Comparison of ENCODE assay signal across 9 mouse cellular contexts in genomic region chr11:77802341-77802865, GRCm38 (mm10). TPM values are rescaled to one million over a fixed set of nuclear protein-coding genes. Genes with fewer than 3 reads are reported as not detected.
DNase-seq lines count a peak whose midpoint lies in the region; ATAC-seq and TF ChIP-seq lines count a peak whose summit lies in the region.
"Had no signal": no experiment of that assay in that cellular context is flagged by ENCODE, and none has a peak within 500 bp of the region (broad histone marks: within the 10 kb centered on the region; RNA-seq: fewer than 3 reads in every experiment).

No protein-coding gene starts in this region.

- H3K9ac ChIP-seq in forebrain, embryonic 12.5 days: no peak overlapping the region
- no peak overlapping the region for H3K9ac ChIP-seq in forebrain, embryonic 14.5 days (ENCODE audit: low read length)
- no peak overlapping the region for H3K9ac ChIP-seq in midbrain, embryonic 11.5 days (ENCODE audit: low read length)

- H3K9me3 ChIP-seq in forebrain, embryonic 12.5 days: no peaks in the 10 kb centered on the region
- no peaks in the 10 kb centered on the region for H3K9me3 ChIP-seq in forebrain, embryonic 14.5 days (replicated peaks; ENCODE audit: control insufficient read depth, low read length)
- no peaks in the 10 kb centered on the region for H3K9me3 ChIP-seq in midbrain, embryonic 11.5 days (ENCODE audit: control insufficient read depth, low read length)

- no peak for DNase-seq in forebrain, embryonic 14.5 days (ENCODE audit: low spot score)
- DNase-seq in heart, postnatal 36 days: peak; percentile 53 to 71
- peak; percentile 66 for DNase-seq in lung, postnatal 25 days (ENCODE audit: low spot score)
- DNase-seq in thymus, adult 18-20 months: peak; percentile 71 to 82
- no peak for DNase-seq in layer of hippocampus, postnatal 25 days (ENCODE audit: extremely low spot score in 1 of 2, low spot score in 1 of 2)
- no peak for DNase-seq in midbrain, embryonic 11.5 days (ENCODE audit: low spot score, missing footprints)

- WGBS in forebrain, embryonic 12.5 days: 69% methylated on average over 9 of the region's 9 CpGs
- 77% methylated on average over 9 of the region's 9 CpGs for WGBS in forebrain, embryonic 14.5 days
- 68% methylated on average over 9 of the region's 9 CpGs for WGBS in midbrain, embryonic 11.5 days

- no peak for ATAC-seq in forebrain, embryonic 12.5 days (ENCODE audit: low FRiP score)
- ATAC-seq in forebrain, embryonic 14.5 days: no peak
- no peak for ATAC-seq in midbrain, embryonic 11.5 days (ENCODE audit: low FRiP score)

- H3K36me3 ChIP-seq in forebrain, embryonic 12.5 days (replicated peaks): no peaks in the 10 kb centered on the region
- H3K36me3 ChIP-seq in forebrain, embryonic 14.5 days (ENCODE audit: control insufficient read depth, insufficient read depth, low read length): no peaks in the 10 kb centered on the region
- no peaks in the 10 kb centered on the region for H3K36me3 ChIP-seq in midbrain, embryonic 11.5 days (ENCODE audit: control insufficient read depth, insufficient read depth, low read length)

- H3K4me1 ChIP-seq in forebrain, embryonic 12.5 days: peaks cover 34% of the 10 kb centered on the region
- no peaks in the 10 kb centered on the region for H3K4me1 ChIP-seq in forebrain, embryonic 14.5 days (ENCODE audit: control insufficient read depth, insufficient read depth, low read length)
- peaks cover 31% of the 10 kb centered on the region for H3K4me1 ChIP-seq in bone marrow macrophage, adult 2 months (ENCODE audit: control insufficient read depth, insufficient read depth, low read length)
- H3K4me1 ChIP-seq in midbrain, embryonic 11.5 days (ENCODE audit: control insufficient read depth, insufficient read depth, low read length): peaks cover 8% of the 10 kb centered on the region

- TF ChIP-seq CTCF in bone marrow macrophage, adult 2 months (IDR thresholded peaks at IDR 0.05; ENCODE audit: low read depth, low read length): no peak

- intact Hi-C loops in heart, postnatal 36 days (cut with DNase I): no loop called here

- no peak overlapping the region for H3K4me2 ChIP-seq in forebrain, embryonic 12.5 days
- H3K4me2 ChIP-seq in forebrain, embryonic 14.5 days (ENCODE audit: low read length): no peak overlapping the region
- H3K4me2 ChIP-seq in midbrain, embryonic 11.5 days: no peak overlapping the region

- TF ChIP-seq POLR2A in bone marrow macrophage, adult 2 months (IDR thresholded peaks at IDR 0.05; ENCODE audit: borderline replicate concordance, low read depth, low read length): peak; percentile 63; the same call in 1 of the 2 replicates

- 0 out of 2 replicates have a peak overlapping the region, but pooled peaks have one; percentile 31 for H3K27ac ChIP-seq in forebrain, embryonic 12.5 days
- no peak overlapping the region for H3K27ac ChIP-seq in forebrain, embryonic 14.5 days (ENCODE audit: low read depth, low read length)
- peak overlapping the region; percentile 98 for H3K27ac ChIP-seq in bone marrow macrophage, adult 2 months (ENCODE audit: insufficient read depth, low read depth, low read length)
- no peak overlapping the region for H3K27ac ChIP-seq in midbrain, embryonic 11.5 days (ENCODE audit: low read depth, low read length)

- H3K27me3 ChIP-seq in forebrain, embryonic 12.5 days: no peaks in the 10 kb centered on the region
- no peaks in the 10 kb centered on the region for H3K27me3 ChIP-seq in forebrain, embryonic 14.5 days (replicated peaks; ENCODE audit: control insufficient read depth, insufficient read depth, low read length)
- H3K27me3 ChIP-seq in midbrain, embryonic 11.5 days (ENCODE audit: control insufficient read depth, insufficient read depth, low read length): no peaks in the 10 kb centered on the region

- H3K4me3 ChIP-seq in forebrain, embryonic 12.5 days (replicated peaks): no peak overlapping the region
- no peak overlapping the region for H3K4me3 ChIP-seq in forebrain, embryonic 14.5 days (ENCODE audit: low read depth, low read length)
- H3K4me3 ChIP-seq in bone marrow macrophage, adult 2 months (ENCODE audit: insufficient read depth, low read length): peak overlapping the region; percentile 64
- no peak overlapping the region for H3K4me3 ChIP-seq in midbrain, embryonic 11.5 days (ENCODE audit: low read depth, low read length)
- H3K4me3 ChIP-seq: erythroblast, embryonic 14.5 days had no signal

RNA-seq across cellular contexts. Expression of gene Gm10277, which starts 14.9 kb away (rescaled TPM):
- 2.1 and 2.9 TPM in 2 replicates for polyA plus RNA-seq in forebrain, embryonic 12.5 days (2016; fragmentation: Nextera tagmentation; extraction: Ambion mirVana)
- polyA plus RNA-seq in forebrain, embryonic 14.5 days (2014; fragmentation: Nextera tagmentation; extraction: Ambion mirVana): 0.55 and 0.85 TPM in 2 replicates
- not detected in 2 replicates for polyA plus RNA-seq in bone marrow macrophage, adult 2 months (2012; ENCODE audit: insufficient read depth, insufficient read length, missing spikeins)
- total RNA-seq in heart, postnatal 36 days (2021): not detected
- total RNA-seq in layer of hippocampus, postnatal 25 days (2021): not detected
- 0.65 and 0.79 TPM in 2 replicates for polyA plus RNA-seq in midbrain, embryonic 11.5 days (2014; fragmentation: Nextera tagmentation; extraction: Ambion mirVana)
- polyA plus RNA-seq: erythroblast, embryonic 14.5 days had no signal

RNA-seq across cellular contexts. Expression of gene Myo18a, which starts 39.4 kb away (rescaled TPM):
- 49.4 and 56.7 TPM in 2 replicates for polyA plus RNA-seq in forebrain, embryonic 12.5 days (2016; fragmentation: Nextera tagmentation; extraction: Ambion mirVana)
- 30.0 and 37.1 TPM in 2 replicates for polyA plus RNA-seq in forebrain, embryonic 14.5 days (2014; fragmentation: Nextera tagmentation; extraction: Ambion mirVana)
- 41.3 and 45.3 TPM in 2 replicates for polyA plus RNA-seq in bone marrow macrophage, adult 2 months (2012; ENCODE audit: insufficient read depth, insufficient read length, missing spikeins)
- 100 to 1,000 TPM; 256 to 280 TPM for total RNA-seq in heart, postnatal 36 days (2021)
- 100 to 1,000 TPM; 136 to 158 TPM for total RNA-seq in layer of hippocampus, postnatal 25 days (2021)
- polyA plus RNA-seq in midbrain, embryonic 11.5 days (2014; fragmentation: Nextera tagmentation; extraction: Ambion mirVana): 22.6 and 23.8 TPM in 2 replicates

Comparison
In these comparisons a context has a peak if more than half of its experiments do, and no peak if none do; other contexts are left out.
1. H3K27ac ChIP-seq: peak in forebrain, embryonic 12.5 days (single experiment) and bone marrow macrophage, adult 2 months (single experiment); none in forebrain, embryonic 14.5 days (single experiment) and midbrain, embryonic 11.5 days (single experiment).
2. DNase-seq: peak in heart, postnatal 36 days (2 of 2), lung, postnatal 25 days (single experiment) and thymus, adult 18-20 months (2 of 2); none in forebrain, embryonic 14.5 days (single experiment), layer of hippocampus, postnatal 25 days (0 of 2) and midbrain, embryonic 11.5 days (single experiment).